Mouse (Mus musculus): ENCODE data around the gene Ccdc40. TPM values are rescaled to one million over a fixed set of nuclear protein-coding genes. Genes with fewer than 3 reads are reported as not detected.
A peak's percentile ranks its signal among the peaks of the same experiment; 100 is the strongest.

The Ccdc40 gene
- polyA plus RNA-seq, 1 experiment = 0.18 TPM

GRCm38 (mm10) chr11:119215905-119216507, 12.4 kb upstream of the Ccdc40 start:
- Histone ChIP-seq H3K27me3 (ENCODE audit: control insufficient read depth, insufficient read depth, low read length) (no peaks in the 10 kb centered on the region), H3K27ac (ENCODE audit: insufficient read depth, low read depth, low read length) (peak overlapping the region; percentile 48), H3K36me3 (ENCODE audit: control insufficient read depth, insufficient read depth, low read length) (no peaks in the 10 kb centered on the region), H3K4me3 (ENCODE audit: low read depth, low read length) (no peak overlapping the region), H3K4me1 (ENCODE audit: control insufficient read depth, insufficient read depth, insufficient read length, low read length) (peaks cover 33% of the 10 kb centered on the region)
- TF ChIP-seq POLR2A (IDR thresholded peaks at IDR 0.05; ENCODE audit: low read depth, low read length) (no peak), CTCF (IDR thresholded peaks at IDR 0.05; ENCODE audit: extremely low read depth, insufficient read length, insufficient replicate concordance, low read depth, low read length) (no peak)
- WGBS = 17% methylated on average over 9 of the region's 9 CpGs

GRCm38 (mm10) chr11:119217861-119218260, 10.5 kb upstream of the Ccdc40 start:
- 83% methylated on average over 6 of the region's 6 CpGs for WGBS
- Histone ChIP-seq H3K27ac (ENCODE audit: insufficient read depth, low read depth, low read length) (no peak overlapping the region), H3K36me3 (ENCODE audit: control insufficient read depth, insufficient read depth, low read length) (no peaks in the 10 kb centered on the region), H3K27me3 (ENCODE audit: control insufficient read depth, insufficient read depth, low read length) (no peaks in the 10 kb centered on the region), H3K4me1 (ENCODE audit: control insufficient read depth, insufficient read depth, insufficient read length, low read length) (peaks cover 35% of the 10 kb centered on the region), H3K4me3 (ENCODE audit: low read depth, low read length) (no peak overlapping the region)
- no peak for TF ChIP-seq CTCF (IDR thresholded peaks at IDR 0.05; ENCODE audit: extremely low read depth, insufficient read length, insufficient replicate concordance, low read depth, low read length)
- no peak for TF ChIP-seq POLR2A (IDR thresholded peaks at IDR 0.05; ENCODE audit: low read depth, low read length)

GRCm38 (mm10) chr11:119219816-119220465, 8.4 kb upstream of the Ccdc40 start:
- Histone ChIP-seq H3K4me3 (ENCODE audit: low read depth, low read length) (peak overlapping the region; percentile 43), H3K27ac (ENCODE audit: insufficient read depth, low read depth, low read length) (peak overlapping the region; percentile 2; the same call in 1 of the 2 replicates)

GRCm38 (mm10) chr11:119221812-119222510, 6.4 kb upstream of the Ccdc40 start:
- Histone ChIP-seq H3K27me3 (ENCODE audit: control insufficient read depth, insufficient read depth, low read length) (no peaks in the 10 kb centered on the region), H3K4me3 (ENCODE audit: low read depth, low read length) (no peak overlapping the region), H3K27ac (ENCODE audit: insufficient read depth, low read depth, low read length) (no peak overlapping the region), H3K36me3 (ENCODE audit: control insufficient read depth, insufficient read depth, low read length) (no peaks in the 10 kb centered on the region), H3K4me1 (ENCODE audit: control insufficient read depth, insufficient read depth, insufficient read length, low read length) (peaks cover 13% of the 10 kb centered on the region)
- TF ChIP-seq CTCF (IDR thresholded peaks at IDR 0.05; ENCODE audit: extremely low read depth, insufficient read length, insufficient replicate concordance, low read depth, low read length) = no peak
- no peak for TF ChIP-seq POLR2A (IDR thresholded peaks at IDR 0.05; ENCODE audit: low read depth, low read length)
- WGBS = 80% methylated on average over 10 of the region's 11 CpGs

More at GRCm38 (mm10) chr11:119219816-119220465, 8.4 kb upstream of the Ccdc40 start:
- Histone ChIP-seq H3K4me1 (ENCODE audit: control insufficient read depth, insufficient read depth, insufficient read length, low read length) (peaks cover 27% of the 10 kb centered on the region), H3K36me3 (ENCODE audit: control insufficient read depth, insufficient read depth, low read length) (no peaks in the 10 kb centered on the region), H3K27me3 (ENCODE audit: control insufficient read depth, insufficient read depth, low read length) (no peaks in the 10 kb centered on the region)
- TF ChIP-seq POLR2A (IDR thresholded peaks at IDR 0.05; ENCODE audit: low read depth, low read length) = no peak
- no peak for TF ChIP-seq CTCF (IDR thresholded peaks at IDR 0.05; ENCODE audit: extremely low read depth, insufficient read length, insufficient replicate concordance, low read depth, low read length)
- 21% methylated on average over 17 of the region's 17 CpGs for WGBS

- H3K4me1 ChIP-seq (ENCODE audit: control insufficient read depth, insufficient read depth, insufficient read length, low read length) = peaks cover 16% of the 10 kb centered on the region
- peaks cover 5% of the 10 kb centered on the region; the same call in 1 of the 2 replicates for H3K27me3 ChIP-seq (ENCODE audit: control insufficient read depth, insufficient read depth, low read length)
- H3K36me3 ChIP-seq (ENCODE audit: control insufficient read depth, insufficient read depth, low read length) = no peaks in the 10 kb centered on the region
- whole genome bisulfite sequencing = 83% methylated on average over 20 of the region's 20 CpGs
- TF ChIP-seq CTCF (IDR thresholded peaks at IDR 0.05; ENCODE audit: extremely low read depth, insufficient read length, insufficient replicate concordance, low read depth, low read length) (no peak), POLR2A (IDR thresholded peaks at IDR 0.05; ENCODE audit: low read depth, low read length) (no peak)
- H3K4me3 ChIP-seq (ENCODE audit: low read depth, low read length) = no peak overlapping the region
- H3K27ac ChIP-seq (ENCODE audit: insufficient read depth, low read depth, low read length) = no peak overlapping the region
Observed at GRCm38 (mm10) chr11:119223124-119223890, 5.1 kb upstream of the Ccdc40 start.

GRCm38 (mm10) chr11:119224926-119225325, 3.4 kb upstream of the Ccdc40 start:
- TF ChIP-seq POLR2A (IDR thresholded peaks at IDR 0.05; ENCODE audit: low read depth, low read length) (no peak), CTCF (IDR thresholded peaks at IDR 0.05; ENCODE audit: extremely low read depth, insufficient read length, insufficient replicate concordance, low read depth, low read length) (no peak)
- WGBS = 82% methylated on average over 6 of the region's 6 CpGs
- no peak overlapping the region for H3K27ac ChIP-seq (ENCODE audit: insufficient read depth, low read depth, low read length)
- H3K4me1 ChIP-seq (ENCODE audit: control insufficient read depth, insufficient read depth, insufficient read length, low read length) = peaks cover 18% of the 10 kb centered on the region
- no peaks in the 10 kb centered on the region for H3K36me3 ChIP-seq (ENCODE audit: control insufficient read depth, insufficient read depth, low read length)
- H3K4me3 ChIP-seq (ENCODE audit: low read depth, low read length) = no peak overlapping the region
- peaks cover 9% of the 10 kb centered on the region; the same call in 1 of the 2 replicates for H3K27me3 ChIP-seq (ENCODE audit: control insufficient read depth, insufficient read depth, low read length)
